8 mouse cellular contexts compared by ENCODE assay signal in genomic region chr11:69325628-69326407, GRCm38 (mm10). TPM values are rescaled to one million over a fixed set of nuclear protein-coding genes. Genes with fewer than 3 reads are reported as not detected.
DNase-seq lines count a peak whose midpoint lies in the region; ATAC-seq lines count a peak whose summit lies in the region.

TSS of gene Kcnab3 (plus strand) at chr11:69326258.

- H3K9me3 ChIP-seq in forebrain, embryonic 10.5 days = no peaks in the 10 kb centered on the region
- no peaks in the 10 kb centered on the region for H3K9me3 ChIP-seq in heart, embryonic 16.5 days (replicated peaks; ENCODE audit: control insufficient read depth, low read length)
- no peaks in the 10 kb centered on the region for H3K9me3 ChIP-seq in liver, embryonic 15.5 days (replicated peaks)
- no peaks in the 10 kb centered on the region for H3K9me3 ChIP-seq in neural tube, embryonic 11.5 days (ENCODE audit: control insufficient read depth, low read length)
- H3K9me3 ChIP-seq in stomach, embryonic 16.5 days (replicated peaks; ENCODE audit: control insufficient read depth, low read length) = no peaks in the 10 kb centered on the region

- peak within 1 kb of the TSS; percentile 76 for H3K27ac ChIP-seq in forebrain, embryonic 10.5 days
- H3K27ac ChIP-seq in heart, embryonic 16.5 days (ENCODE audit: low read length) = 0 out of 2 replicates have a peak within 1 kb of the TSS, but pooled peaks have one; percentile 24
- peak within 1 kb of the TSS; percentile 51 for H3K27ac ChIP-seq in liver, embryonic 15.5 days (replicated peaks)
- H3K27ac ChIP-seq in neural tube, embryonic 11.5 days (ENCODE audit: low read depth, low read length) = no peak within 1 kb of the TSS
- H3K27ac ChIP-seq in stomach, embryonic 16.5 days (ENCODE audit: low read length) = peak within 1 kb of the TSS; percentile 84

- WGBS in forebrain, embryonic 10.5 days = 14% methylated on average over 26 of the region's 26 CpGs
- WGBS in heart, embryonic 16.5 days = 10% methylated on average over 26 of the region's 26 CpGs
- WGBS in liver, embryonic 15.5 days (ENCODE audit: insufficient replicate concordance) = 9% methylated on average over 26 of the region's 26 CpGs
- 11% methylated on average over 26 of the region's 26 CpGs for whole genome bisulfite sequencing in neural tube, embryonic 11.5 days
- WGBS in stomach, embryonic 16.5 days = 10% methylated on average over 26 of the region's 26 CpGs

- peak within 1 kb of the TSS; percentile 76 for H3K9ac ChIP-seq in heart, embryonic 16.5 days (ENCODE audit: low read length)
- peak within 1 kb of the TSS; percentile 45 for H3K9ac ChIP-seq in liver, embryonic 15.5 days
- peak within 1 kb of the TSS; percentile 67 for H3K9ac ChIP-seq in neural tube, embryonic 11.5 days (ENCODE audit: low read length)
- peak within 1 kb of the TSS; percentile 76 for H3K9ac ChIP-seq in stomach, embryonic 16.5 days (ENCODE audit: low read length)

- H3K4me2 ChIP-seq in heart, embryonic 16.5 days (ENCODE audit: low read depth, low read length) = peak within 1 kb of the TSS; percentile 99
- H3K4me2 ChIP-seq in liver, embryonic 15.5 days = peak within 1 kb of the TSS; percentile 92
- peak within 1 kb of the TSS; percentile 97 for H3K4me2 ChIP-seq in neural tube, embryonic 11.5 days (ENCODE audit: low read depth)
- H3K4me2 ChIP-seq in stomach, embryonic 16.5 days (ENCODE audit: low read depth, low read length) = peak within 1 kb of the TSS; percentile 99

- H3K27me3 ChIP-seq in forebrain, embryonic 10.5 days (ENCODE audit: poor library complexity, severe bottlenecking) = peaks cover 52% of the 10 kb centered on the region
- H3K27me3 ChIP-seq in heart, embryonic 16.5 days (ENCODE audit: control insufficient read depth, insufficient read depth, low read length) = peaks cover 10% of the 10 kb centered on the region; the same call in 1 of the 2 replicates
- peaks cover 48% of the 10 kb centered on the region for H3K27me3 ChIP-seq in liver, embryonic 15.5 days
- peaks cover 19% of the 10 kb centered on the region for H3K27me3 ChIP-seq in neural tube, embryonic 11.5 days (ENCODE audit: control insufficient read depth, insufficient read depth, low read length)
- H3K27me3 ChIP-seq in stomach, embryonic 16.5 days (ENCODE audit: control insufficient read depth, insufficient read depth, low read length) = peaks cover 8% of the 10 kb centered on the region

- ATAC-seq in heart, embryonic 16.5 days (replicated peaks; ENCODE audit: extremely low read depth, insufficient read depth, low FRiP score) = peak; percentile 54; the same call in 1 of the 2 replicates
- ATAC-seq in liver, embryonic 15.5 days (ENCODE audit: insufficient read depth) = peak; percentile 45
- peak; percentile 43; the same call in 1 of the 2 replicates for ATAC-seq in neural tube, embryonic 11.5 days (ENCODE audit: insufficient read depth, low FRiP score, low TSS enrichment)
- ATAC-seq in stomach, embryonic 16.5 days (ENCODE audit: insufficient read depth, low FRiP score) = peak; percentile 72; the same call in 1 of the 2 replicates

- H3K4me3 ChIP-seq in forebrain, embryonic 10.5 days = peak within 1 kb of the TSS; percentile 77
- H3K4me3 ChIP-seq in heart, embryonic 16.5 days (ENCODE audit: low read length) = peak within 1 kb of the TSS; percentile 67
- peak within 1 kb of the TSS; percentile 80 for H3K4me3 ChIP-seq in liver, embryonic 15.5 days (replicated peaks)
- H3K4me3 ChIP-seq in neural tube, embryonic 11.5 days (ENCODE audit: low read depth, low read length) = peak within 1 kb of the TSS; percentile 50
- H3K4me3 ChIP-seq in stomach, embryonic 16.5 days (replicated peaks; ENCODE audit: low read length) = peak within 1 kb of the TSS; percentile 59

- H3K4me1 ChIP-seq in forebrain, embryonic 10.5 days = peaks cover 63% of the 10 kb centered on the region
- peaks cover 29% of the 10 kb centered on the region for H3K4me1 ChIP-seq in heart, embryonic 16.5 days (ENCODE audit: control insufficient read depth, insufficient read depth, low read length)
- H3K4me1 ChIP-seq in liver, embryonic 15.5 days (replicated peaks) = peaks cover 50% of the 10 kb centered on the region
- peaks cover 27% of the 10 kb centered on the region for H3K4me1 ChIP-seq in neural tube, embryonic 11.5 days (ENCODE audit: control insufficient read depth, insufficient read depth, low read length)
- H3K4me1 ChIP-seq in stomach, embryonic 16.5 days (ENCODE audit: control insufficient read depth, insufficient read depth, low read length) = peaks cover 33% of the 10 kb centered on the region

- peaks cover 5% of the 10 kb centered on the region for H3K36me3 ChIP-seq in forebrain, embryonic 10.5 days (replicated peaks)
- no peaks in the 10 kb centered on the region for H3K36me3 ChIP-seq in heart, embryonic 16.5 days (ENCODE audit: control insufficient read depth, insufficient read depth)
- 0 out of 2 replicates have a peak, but pooled peaks cover 4% of the 10 kb centered on the region for H3K36me3 ChIP-seq in liver, embryonic 15.5 days (replicated peaks)
- no peaks in the 10 kb centered on the region for H3K36me3 ChIP-seq in neural tube, embryonic 11.5 days (ENCODE audit: control insufficient read depth, insufficient read depth, low read length)
- H3K36me3 ChIP-seq in stomach, embryonic 16.5 days (ENCODE audit: control insufficient read depth, insufficient read depth, low read length) = no peaks in the 10 kb centered on the region

- peak; percentile 93 for DNase-seq in CD4-positive helper T cell, adult 2 months (ENCODE audit: low read depth, low spot score)
- peak; percentile 96 for DNase-seq in brain, adult 2 months (ENCODE audit: low read depth, low spot score)
- DNase-seq in forebrain, embryonic 10.5 days (ENCODE audit: extremely low spot score, low spot score) = peak; percentile 82
- DNase-seq in kidney, postnatal 36 days = peak; percentile 94 to 95
- peak; percentile 86 for DNase-seq in neural tube, embryonic 11.5 days (ENCODE audit: low spot score)

RNA-seq across cellular contexts. Expression of gene Kcnab3, which starts in this region (rescaled TPM):
- 1.1 and 1.2 TPM in 2 replicates for polyA plus RNA-seq in forebrain, embryonic 10.5 days (2016; fragmentation: Nextera tagmentation; extraction: Ambion mirVana)
- 0.79 and 1.2 TPM in 2 replicates for polyA plus RNA-seq in heart, embryonic 16.5 days (2015; fragmentation: Nextera tagmentation; extraction: Ambion mirVana)
- 0.13 and 0.26 TPM in 2 replicates for polyA plus RNA-seq in liver, embryonic 15.5 days (2015; fragmentation: Nextera tagmentation; extraction: Ambion mirVana)
- 3.1 and 3.6 TPM in 2 replicates for polyA plus RNA-seq in neural tube, embryonic 11.5 days (2014; fragmentation: Nextera tagmentation; extraction: Ambion mirVana)
- 0.65 and 0.79 TPM in 2 replicates for polyA plus RNA-seq in stomach, embryonic 16.5 days (2015; fragmentation: Nextera tagmentation; extraction: Ambion mirVana)

Comparison
In these comparisons a context has a peak if more than half of its experiments do, and no peak if none do; other contexts are left out.
1. Peak in ATAC-seq, H3K4me3 ChIP-seq, H3K27ac ChIP-seq, H3K9ac ChIP-seq and H3K4me2 ChIP-seq in liver, embryonic 15.5 days; RNA of the gene not detected or under 1 TPM.
2. Peak in ATAC-seq, H3K4me3 ChIP-seq, H3K27ac ChIP-seq, H3K9ac ChIP-seq and H3K4me2 ChIP-seq in stomach, embryonic 16.5 days; RNA of the gene not detected or under 1 TPM.